Mouse (Mus musculus) thymus, postnatal 14 days (tissue): ENCODE measurements at regions not wholly inside any gene's neighbourhood (a gene's known extent, or its start where the extent isn't known, plus 50 kb on each side); places are given as distances from the start of the nearest gene placed in this dataset.

Experiments used
- DNase-seq: peaks from one replicate; pipeline ENCODE4 v3.0.0; 2021

DNA sequence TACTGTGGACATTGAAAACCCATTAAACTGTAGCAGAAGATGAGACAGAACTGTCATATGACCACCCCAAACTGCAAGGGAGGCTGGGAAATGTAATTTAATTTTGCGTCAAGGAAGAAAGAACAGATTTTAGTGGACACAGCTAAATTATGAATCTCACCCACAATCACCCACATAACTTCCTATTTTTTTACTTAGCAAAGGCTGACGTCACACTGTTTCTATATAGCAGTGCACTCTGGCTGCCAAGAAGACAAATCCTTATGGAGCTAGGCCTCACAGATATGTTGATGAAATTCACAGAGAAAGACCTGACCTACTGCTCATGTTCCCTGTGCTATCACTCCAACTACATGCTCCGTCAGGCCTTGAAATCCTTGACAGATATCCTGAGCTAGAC, 118.5 kb upstream of the Lmo4 start:
- DNase-seq = no peak

DNA sequence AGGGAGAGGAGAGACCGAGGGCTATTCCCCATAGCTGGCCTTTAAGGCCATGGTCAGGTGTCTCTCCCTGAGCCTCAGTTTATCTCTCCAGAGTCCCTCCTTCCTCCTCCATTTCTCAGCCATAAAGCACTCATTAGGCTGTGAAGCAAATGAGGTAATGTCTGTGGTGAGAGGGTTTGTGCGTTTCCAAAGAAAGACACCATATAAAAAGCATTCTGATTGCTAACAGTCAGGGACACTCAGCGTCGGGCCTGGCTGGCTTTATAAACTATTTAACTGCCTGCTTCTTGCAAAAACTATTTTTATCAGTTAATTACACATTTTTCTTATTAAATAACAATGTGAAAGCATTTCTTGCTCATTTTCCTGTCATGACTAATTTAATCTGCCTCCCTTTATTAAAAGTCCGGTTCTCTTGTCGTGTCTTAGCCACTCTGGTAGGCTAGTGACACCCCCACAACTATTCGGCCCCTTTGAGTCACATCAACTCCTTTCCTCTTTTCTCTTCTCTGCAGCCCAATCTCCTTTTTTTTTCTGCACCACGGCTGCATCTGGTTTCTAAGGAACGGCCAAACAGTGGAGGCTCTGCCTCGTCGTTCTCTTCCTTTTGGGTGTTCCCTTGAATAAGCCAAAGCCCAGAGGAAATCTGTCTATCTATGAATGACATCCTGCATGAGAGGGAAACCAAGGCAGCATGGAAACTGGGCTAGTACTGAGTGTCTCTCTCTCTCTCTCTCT, 114.6 kb upstream of the Lmo4 start:
- no peak for DNase-seq

DNA sequence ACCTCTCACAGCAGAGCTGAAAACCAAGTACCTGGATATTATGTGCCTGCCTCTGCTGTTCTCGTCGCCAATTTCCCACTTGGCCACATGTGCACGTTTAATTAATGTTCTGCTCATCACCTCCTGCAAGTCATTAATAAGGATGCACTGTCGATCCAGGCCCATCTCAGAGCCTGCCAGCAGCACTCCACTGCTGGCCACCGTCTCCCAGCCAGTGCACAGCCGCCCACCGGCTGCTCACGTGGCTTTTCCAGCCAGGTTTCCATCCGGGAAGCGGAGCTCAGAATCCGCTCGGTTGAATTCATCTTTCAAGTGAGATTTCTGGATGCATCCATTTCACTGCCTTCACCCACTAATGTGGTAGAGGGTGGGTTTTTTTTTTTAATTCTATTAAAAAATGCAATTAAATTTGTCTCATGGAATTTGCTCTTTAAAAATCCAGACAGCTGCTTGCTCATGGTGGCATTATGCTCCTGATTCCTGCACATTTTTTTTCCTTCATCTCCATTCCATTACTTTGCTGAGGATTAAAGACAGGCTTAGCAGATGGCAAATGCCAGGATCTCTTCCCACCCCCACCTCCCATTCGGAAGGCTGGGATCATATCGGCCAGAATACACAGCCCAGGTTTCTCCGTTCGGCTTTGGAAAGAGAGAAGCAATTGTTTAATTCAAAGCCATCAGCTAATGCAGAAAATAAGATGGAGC, 113.9 kb upstream of the Lmo4 start:
- DNase-seq = no peak

DNA sequence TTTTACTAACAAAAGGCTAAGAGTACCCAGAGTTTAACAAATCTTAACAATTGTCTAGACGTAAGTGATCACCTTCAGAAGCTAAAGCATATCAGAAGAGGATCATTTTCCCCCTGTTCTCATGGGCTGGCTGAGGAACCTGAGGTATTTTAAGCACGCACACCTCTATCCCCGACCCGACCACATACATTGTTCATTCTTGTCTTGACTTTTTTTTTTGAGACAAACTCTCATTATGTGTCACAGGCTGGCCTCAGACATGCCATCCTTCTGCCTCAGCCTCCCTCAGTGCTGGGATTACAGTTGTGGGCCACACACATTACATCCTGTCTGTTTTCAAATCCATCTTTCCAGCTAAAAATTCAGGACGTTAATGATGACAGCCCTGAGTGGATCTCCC, 105.7 kb upstream of the Lmo4 start:
- no peak for DNase-seq

DNA sequence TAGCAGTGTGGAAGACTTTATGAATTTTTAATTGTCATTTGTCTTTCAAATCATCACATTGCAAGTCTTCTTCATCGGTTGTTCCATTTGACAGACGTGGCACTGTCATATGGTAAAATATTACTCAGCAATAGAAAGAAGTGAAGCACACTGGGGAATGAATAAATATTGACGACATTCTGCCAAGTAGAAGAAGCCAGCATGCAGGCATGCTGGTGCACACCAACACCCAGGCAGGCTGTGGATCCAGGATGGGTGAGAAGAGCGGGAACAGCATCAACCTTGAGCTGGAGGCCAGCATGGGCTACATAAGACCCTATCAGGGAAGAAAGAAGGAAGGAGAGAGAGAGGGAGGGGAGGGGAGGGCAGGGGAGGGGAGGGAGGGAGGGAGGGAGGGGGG, 103.6 kb upstream of the Lmo4 start:
- DNase-seq = no peak

DNA sequence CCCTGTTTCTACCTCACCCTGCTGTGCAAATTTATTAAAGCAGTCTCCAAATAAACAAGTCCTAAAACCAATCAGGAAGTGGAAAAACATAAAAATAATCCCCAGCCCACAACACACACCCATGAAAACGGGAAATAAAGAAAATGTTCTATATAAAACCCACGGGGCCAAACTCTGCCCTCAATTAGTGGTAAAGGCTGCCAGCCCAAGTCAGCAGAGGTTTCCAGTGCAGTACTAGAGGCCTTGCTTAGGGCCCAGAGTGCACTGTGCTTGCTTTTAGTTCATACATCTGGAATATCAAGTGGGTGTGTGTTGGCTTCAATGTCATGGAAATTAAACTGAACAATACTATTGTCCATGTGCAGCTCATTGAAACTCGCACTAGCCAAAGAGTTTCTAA, 102.5 kb upstream of the Lmo4 start:
- no peak for DNase-seq

DNA sequence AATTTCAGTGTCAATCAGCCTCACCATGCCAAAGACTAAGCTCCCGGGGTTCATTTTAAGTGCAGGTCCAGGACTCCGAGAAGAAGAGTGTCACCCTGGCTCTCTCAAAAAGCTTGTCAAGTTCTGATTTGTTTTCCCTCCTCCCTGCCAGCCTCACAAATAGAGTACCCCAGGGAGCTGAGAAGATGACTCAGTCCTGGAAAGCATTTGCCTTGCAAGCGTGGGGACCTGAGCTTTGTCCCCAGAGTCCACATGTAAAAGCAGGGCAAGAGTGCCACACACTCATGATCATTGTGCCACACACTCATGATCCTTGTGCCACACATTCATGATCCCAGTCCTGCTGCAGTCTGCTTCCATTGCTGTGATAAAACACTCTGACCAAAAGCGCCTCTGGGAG, 100.4 kb upstream of the Lmo4 start:
- DNase-seq = no peak

DNA sequence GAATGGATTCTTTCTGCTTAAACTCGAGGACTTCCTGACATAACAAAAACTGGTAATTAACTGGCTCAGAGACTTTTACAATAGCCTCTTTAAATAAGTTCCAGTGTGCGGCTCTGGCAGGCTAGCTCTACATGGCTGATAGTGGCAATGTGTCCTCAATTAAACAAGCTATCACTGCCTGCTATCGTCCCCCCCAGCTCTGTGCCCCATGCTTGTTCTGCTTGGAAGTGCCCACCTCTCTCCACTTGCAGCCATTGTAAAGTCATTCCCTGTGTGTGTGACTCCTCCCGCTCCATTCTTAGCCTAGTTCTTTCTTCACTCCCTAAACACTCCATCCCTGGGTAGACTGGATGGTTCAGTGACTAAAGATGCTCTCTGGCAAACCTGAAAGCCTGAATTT, 99.9 kb upstream of the Lmo4 start:
- no peak for DNase-seq

DNA sequence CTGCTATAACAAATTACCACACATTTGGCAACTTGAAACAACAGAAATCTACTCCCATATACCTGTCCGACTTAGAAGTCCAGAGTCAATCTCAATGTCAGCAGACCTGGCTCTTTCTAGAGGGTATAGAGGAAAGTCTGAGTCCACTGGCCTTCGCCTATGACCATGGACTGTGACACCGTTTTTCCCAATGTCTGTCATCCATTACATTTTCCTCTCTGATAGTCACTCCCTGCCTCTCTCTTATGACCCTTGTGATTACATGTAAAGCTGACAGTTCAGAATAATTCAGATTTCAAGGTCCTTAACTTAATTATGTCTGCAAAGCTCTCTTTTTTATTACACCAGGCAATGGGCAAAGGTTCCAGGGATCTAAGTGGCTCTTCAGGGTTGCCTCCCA, 97.6 kb upstream of the Lmo4 start:
- no peak for DNase-seq

DNA sequence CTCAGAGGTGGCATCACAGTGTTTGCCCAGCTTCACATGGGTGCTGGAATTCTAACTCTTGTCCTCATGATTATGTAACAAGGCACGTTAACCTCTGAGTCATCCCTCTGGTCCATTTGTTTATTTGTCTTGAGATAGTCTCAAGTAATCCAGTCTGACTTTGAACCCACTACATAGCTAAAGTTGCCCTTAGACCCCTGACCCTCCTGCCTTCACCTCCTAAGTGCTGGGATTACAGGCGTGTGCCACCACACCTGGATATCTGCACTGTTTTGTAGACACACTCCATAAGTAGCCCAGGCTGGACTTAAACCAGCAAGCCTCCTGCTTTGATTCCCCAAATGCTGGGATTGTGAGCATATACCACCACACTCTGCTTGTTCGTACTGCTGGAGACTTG, 96.0 kb upstream of the Lmo4 start:
- no peak for DNase-seq

DNA sequence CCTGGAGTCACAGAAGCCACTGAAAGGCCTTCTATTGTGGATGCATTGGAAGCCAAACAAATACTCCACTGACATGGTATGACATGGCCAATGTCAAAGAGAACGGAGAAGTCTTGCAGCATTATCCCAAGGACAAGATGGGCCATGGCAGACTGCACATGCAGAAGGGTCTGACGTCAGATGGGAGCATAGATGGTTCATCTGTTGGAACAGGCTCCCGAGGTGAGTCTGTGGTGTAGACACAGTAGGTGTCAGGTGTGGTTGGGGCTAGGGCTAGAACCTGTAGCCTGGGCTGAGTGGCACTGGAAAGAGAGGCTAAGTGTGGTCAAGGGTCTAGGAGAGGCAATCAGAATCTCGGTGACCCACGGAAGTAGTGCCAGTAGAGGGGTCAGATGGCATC, 94.2 kb upstream of the Lmo4 start:
- DNase-seq = no peak

DNA sequence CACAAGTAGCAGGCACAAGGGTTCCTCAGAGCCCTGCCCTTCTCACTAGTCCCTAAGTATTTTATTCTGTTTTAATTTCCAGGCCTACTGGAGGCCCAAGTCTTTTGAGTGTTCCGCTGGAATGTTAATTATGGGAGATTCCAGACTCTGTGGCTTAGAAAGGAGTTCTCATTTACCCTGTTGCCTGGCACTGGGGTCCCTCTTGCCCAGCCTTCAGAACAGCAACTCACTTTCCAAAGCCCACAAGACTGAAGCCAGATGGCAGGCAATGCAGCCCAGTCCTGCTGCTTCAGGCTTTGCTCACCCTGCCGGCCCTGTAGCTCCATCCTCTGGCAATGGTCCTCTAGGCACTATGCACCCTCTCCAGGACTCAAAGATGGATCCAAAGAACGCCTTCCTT, 84.5 kb upstream of the Lmo4 start:
- no peak for DNase-seq

DNA sequence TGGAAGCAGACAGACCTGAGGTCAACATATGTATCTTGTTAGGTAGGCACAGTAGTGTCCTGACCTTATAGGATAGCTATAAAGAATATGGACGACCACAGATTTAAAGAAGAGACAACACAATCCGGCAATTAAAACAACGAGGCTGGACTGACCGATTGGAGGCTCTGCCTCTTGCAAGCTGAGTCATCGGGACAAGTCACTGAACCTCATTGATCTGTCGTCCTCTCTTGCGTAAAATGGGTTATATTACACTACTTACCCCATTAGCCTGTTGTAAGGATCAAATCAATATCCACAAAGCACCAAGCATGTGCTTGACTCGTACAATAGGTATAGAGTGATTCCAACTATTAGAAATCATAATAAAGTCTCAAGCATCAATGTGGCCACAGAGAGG, 81.1 kb upstream of the Lmo4 start:
- DNase-seq = no peak

DNA sequence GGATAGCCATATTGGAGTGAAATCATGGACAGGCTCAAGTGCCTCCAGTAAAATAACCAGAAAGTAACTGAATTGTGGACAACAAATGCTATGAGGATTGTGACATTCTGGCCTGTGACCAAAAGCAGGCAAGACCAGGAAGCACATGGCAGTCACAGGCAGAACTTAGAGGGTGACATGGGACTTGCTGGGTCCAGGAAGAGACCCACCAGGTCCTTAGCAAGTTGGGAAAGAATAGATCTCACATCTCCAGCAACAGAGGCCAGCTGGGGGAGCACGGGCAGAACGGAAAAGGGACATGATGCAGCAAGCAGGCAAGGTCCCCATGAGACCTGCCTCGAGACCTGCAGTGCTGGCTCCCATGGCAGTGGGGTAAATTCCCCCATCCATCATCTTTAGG, 79.3 kb upstream of the Lmo4 start:
- no peak for DNase-seq

DNA sequence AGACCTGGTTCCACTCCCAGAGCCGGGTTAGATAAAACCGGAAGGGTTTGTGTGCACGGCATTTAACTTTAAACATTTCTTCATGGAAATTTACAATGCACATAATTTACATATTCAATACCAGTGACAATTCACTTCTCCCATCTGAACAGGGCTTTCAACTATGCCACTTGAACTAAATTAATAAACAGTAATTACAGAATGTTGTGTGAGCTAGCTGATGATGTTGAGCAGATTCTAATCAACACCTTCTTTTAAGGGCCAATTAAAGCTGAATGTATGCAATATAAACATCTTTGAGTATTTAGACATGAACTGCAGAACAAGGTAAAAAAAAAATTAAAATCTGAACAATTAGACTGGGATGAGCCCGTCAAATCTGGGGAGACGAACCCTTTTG, 68.1 kb upstream of the Lmo4 start:
- no peak for DNase-seq

DNA sequence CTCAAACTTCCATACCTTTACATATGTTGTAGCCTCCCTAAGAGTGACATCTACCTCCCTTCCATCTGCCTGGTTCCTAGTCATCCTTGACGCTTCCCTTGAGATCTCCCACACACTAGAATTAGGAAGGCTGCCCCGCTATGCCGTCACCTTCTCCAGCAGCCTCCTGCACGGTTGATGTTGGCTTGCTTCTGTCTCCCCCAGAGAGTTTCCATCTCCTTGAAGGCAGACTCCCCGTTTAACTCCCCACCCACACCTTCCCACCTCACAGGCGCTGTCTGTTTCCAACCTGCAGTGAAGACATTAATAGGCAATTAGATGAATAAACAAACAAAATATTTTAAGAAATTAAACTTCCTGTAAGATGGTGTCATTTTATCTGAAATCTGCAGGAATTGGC, 65.2 kb upstream of the Lmo4 start:
- DNase-seq = no peak

DNA sequence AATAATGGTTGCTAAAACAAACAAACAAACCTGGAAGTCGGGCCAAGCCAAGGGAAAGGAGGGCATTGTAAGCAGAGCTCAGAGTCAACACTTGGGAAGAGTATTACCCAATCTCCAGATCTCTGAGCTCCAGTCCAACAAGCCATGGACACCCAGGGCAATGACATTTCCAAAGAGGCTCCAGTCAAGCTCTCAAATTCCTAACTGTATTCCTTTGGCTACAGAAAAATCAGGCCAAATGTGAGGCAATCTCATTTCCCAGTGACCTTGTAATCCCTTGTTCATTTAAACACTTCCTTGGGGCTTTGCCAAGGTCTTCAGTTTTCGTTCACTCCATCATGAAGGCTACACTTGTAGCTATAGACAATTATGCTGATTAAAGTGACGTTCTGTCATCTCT, 59.5 kb upstream of the Lmo4 start:
- DNase-seq = no peak

DNA sequence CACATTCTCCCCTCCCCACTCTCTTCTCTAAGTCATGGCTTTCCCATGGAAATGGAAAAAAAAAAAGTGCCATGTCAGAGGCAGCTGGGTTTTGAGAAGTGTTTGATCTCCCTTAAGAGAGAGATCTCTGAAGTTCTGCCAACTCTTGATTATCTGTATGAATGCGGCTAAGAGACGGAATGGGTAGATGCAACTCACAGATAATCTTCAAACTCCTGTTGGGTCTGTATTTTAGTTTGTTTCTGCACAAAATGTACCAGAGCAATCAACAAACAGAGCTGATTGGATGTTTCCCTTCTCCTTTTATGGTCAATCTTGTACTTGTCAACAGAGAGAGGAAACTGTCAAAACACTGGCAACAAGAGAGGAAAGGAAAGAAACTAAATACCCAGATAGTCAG, 55.9 kb upstream of the Lmo4 start:
- no peak for DNase-seq

DNA sequence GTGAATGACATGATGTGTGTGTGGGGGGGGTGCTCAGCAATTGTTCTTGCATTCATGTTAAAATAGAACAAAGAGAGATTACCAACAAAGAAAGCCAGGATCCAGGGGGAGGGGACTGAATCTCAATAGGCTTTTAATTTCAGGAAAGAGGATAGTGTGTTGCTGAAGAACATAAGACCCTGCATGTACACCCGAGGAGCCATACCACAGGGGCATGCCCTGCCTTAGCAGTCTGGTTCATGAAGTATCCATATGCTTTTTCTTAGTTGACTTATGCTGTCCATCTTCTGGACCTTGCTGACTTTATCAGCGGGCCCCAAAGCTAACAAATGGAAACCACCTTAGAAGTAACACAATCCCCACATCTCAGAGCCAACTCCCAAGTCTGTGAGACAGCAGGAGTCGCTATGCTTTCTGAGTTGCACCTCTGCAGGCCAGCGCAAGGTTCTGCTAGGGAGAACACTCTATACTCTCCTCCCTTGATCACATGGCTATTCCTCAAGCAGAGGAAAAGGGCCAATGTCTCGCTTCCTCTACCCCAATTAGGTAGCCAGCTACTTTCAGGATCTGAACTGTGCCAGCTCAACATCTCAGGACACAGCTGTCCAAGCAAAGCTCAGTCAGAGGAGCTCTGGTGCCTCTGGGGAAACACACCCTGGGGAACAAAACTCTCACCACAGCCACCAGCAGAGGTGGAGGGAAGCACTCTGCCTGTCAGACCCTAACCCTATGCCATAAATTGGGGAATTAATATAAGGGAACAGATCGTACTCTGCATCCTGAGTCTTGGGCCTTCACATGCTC, 52.9 kb upstream of the Lmo4 start:
- no peak for DNase-seq

DNA sequence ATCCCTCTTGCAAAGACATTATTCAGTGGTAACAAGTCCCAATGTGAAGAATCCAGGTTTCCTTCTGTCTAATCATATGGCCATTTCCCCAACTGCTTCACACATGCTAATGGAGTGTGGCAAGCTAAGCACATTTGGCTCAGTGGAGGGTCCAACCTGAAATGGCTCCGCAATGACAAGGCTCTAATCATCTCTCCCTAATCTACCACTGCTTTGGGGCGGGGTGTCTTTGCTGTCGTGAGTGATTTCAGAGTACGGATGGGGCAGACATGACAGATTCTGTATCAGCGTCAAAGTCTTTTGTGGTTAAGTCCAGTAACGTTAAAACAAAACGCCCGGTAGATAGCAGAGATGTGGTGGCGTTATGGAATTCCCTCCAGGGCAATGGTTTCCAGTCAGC, 52.2 kb upstream of the Lmo4 start:
- DNase-seq = no peak

DNA sequence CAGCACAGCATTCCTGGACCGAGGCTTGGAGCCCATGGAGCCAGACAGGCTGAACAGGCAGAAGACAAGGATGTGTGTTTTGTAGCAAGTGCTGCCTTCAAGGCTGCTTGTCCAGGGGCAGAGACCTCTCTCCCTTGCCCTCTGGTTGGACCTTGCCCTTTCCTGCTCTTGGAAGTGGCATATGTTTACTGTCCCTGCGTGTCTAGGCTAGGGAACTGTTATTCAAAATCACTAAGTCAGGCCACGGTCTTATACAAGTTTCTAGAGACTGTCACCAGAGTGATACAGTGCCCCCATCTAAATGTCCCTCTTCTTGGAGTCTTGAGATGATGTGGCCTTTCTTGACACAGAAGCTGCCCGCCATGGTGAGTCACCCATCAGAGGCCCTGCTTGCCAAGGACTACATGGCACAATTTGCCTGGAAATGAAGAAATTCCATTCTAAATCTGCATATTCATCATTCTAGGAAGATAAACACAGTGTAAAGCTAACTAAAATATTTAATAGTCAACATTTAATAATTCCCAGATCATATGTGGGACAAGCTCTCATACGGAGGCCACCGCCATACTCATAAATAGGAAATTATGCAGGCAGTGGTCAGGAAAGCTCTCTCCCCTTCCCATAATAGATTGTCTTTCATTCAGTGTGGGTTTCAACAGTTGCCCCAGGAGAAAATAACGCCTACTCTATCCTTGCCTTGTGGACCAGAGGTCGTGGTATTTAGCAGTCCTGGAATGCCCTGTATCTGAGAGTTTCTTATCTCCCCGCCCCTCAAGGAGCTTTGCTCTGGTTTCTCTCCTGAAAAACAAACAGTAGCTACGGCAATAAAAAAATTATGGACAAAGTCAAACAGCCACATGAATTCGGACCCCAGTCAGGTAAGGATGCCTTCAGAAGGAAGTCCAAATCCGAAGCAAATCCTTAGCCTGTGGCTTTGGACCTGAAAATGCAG, 50.9 kb upstream of the Lmo4 start:
- DNase-seq = no peak
